In the genomic region with DNA sequence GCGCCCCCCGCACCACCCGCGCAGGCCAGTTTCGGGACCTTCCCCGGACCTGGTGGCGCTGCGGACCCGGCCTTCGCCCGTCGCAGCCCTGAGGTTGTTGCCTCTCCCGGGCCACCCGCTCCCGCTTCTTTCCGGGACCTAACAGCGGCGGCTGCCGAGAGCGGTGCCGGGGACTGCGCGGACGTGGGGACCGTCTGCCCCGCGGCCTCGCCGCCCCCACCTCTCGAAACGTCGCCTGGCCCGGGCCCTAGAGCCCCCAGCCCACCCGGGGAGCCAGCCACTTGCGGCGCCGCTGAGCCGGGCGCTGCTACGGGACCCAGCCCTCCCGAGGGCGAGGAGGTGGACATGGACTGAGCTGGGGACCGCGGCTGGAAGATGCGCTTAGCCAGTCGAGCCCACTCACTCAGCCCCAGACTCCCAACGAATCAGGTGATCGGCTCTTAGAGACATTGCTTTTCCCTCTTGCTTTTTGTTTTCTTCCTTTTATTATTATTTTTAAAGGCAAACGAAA, we compare ENCODE assay signal across 11 mouse cellular contexts. TPM values are rescaled to one million over a fixed set of nuclear protein-coding genes. Genes with fewer than 3 reads are reported as not detected.
DNase-seq lines count a peak whose midpoint lies in the region; ATAC-seq lines count a peak whose summit lies in the region.
"Had no signal": no experiment of that assay in that cellular context is flagged by ENCODE, and none has a peak within 500 bp of the region (broad histone marks: within the 10 kb centered on the region; RNA-seq: fewer than 3 reads in every experiment).

No protein-coding gene starts in this region.

- peak overlapping the region; percentile 60 for H3K4me2 ChIP-seq in kidney, embryonic 15.5 days
- H3K4me2 ChIP-seq in hindbrain, embryonic 13.5 days: peak overlapping the region; percentile 72
- peak overlapping the region; percentile 66 for H3K4me2 ChIP-seq in neural tube, embryonic 12.5 days (replicated peaks)

- no peaks in the 10 kb centered on the region for H3K9me3 ChIP-seq in kidney, embryonic 15.5 days (replicated peaks)
- no peaks in the 10 kb centered on the region for H3K9me3 ChIP-seq in hindbrain, embryonic 13.5 days
- H3K9me3 ChIP-seq in neural tube, embryonic 12.5 days: no peaks in the 10 kb centered on the region

- DNase-seq in kidney, adult 18-20 months: no peak
- peak; percentile 65 for DNase-seq in embryo, embryonic 10.5 days (ENCODE audit: low spot score)
- no peak for DNase-seq in layer of hippocampus, adult 9-11 months
- no peak for DNase-seq in urinary bladder, postnatal 25 days (ENCODE audit: low spot score)
- no peak for DNase-seq in left cerebral cortex, adult 18-20 months (ENCODE audit: low spot score in 2 of 2)

- WGBS in kidney, embryonic 15.5 days: under 1% methylated on average over 44 of the region's 49 CpGs
- under 1% methylated on average over 44 of the region's 49 CpGs for WGBS in hindbrain, embryonic 13.5 days
- WGBS in neural tube, embryonic 12.5 days: under 1% methylated on average over 49 of the region's 49 CpGs

- H3K36me3 ChIP-seq in kidney, embryonic 15.5 days: no peaks in the 10 kb centered on the region
- H3K36me3 ChIP-seq in hindbrain, embryonic 13.5 days: peaks cover 8% of the 10 kb centered on the region; the same call in 1 of the 2 replicates
- H3K36me3 ChIP-seq in neural tube, embryonic 12.5 days: peaks cover 6% of the 10 kb centered on the region; the same call in 1 of the 2 replicates

- no peak for ATAC-seq in kidney, embryonic 15.5 days (replicated peaks; ENCODE audit: low FRiP score)
- ATAC-seq in hindbrain, embryonic 13.5 days (ENCODE audit: low FRiP score): no peak
- no peak for ATAC-seq in neural tube, embryonic 12.5 days (ENCODE audit: low FRiP score, low read depth)
- ATAC-seq: lung, postnatal 0 days had no signal

- H3K27ac ChIP-seq in kidney, embryonic 15.5 days: peak overlapping the region; percentile 89
- peak overlapping the region; percentile 96 for H3K27ac ChIP-seq in hindbrain, embryonic 13.5 days
- peak overlapping the region; percentile 93 for H3K27ac ChIP-seq in neural tube, embryonic 12.5 days

- H3K4me3 ChIP-seq in kidney, embryonic 15.5 days (replicated peaks): peak overlapping the region; percentile 48
- H3K4me3 ChIP-seq in hindbrain, embryonic 13.5 days: peak overlapping the region; percentile 61
- H3K4me3 ChIP-seq in neural tube, embryonic 12.5 days: peak overlapping the region; percentile 68

- H3K9ac ChIP-seq in kidney, embryonic 15.5 days: peak overlapping the region; percentile 57
- peak overlapping the region; percentile 91 for H3K9ac ChIP-seq in hindbrain, embryonic 13.5 days
- H3K9ac ChIP-seq in neural tube, embryonic 12.5 days: peak overlapping the region; percentile 85

- H3K4me1 ChIP-seq in kidney, embryonic 15.5 days: peaks cover 48% of the 10 kb centered on the region
- H3K4me1 ChIP-seq in hindbrain, embryonic 13.5 days (replicated peaks): peaks cover 67% of the 10 kb centered on the region
- H3K4me1 ChIP-seq in neural tube, embryonic 12.5 days: peaks cover 34% of the 10 kb centered on the region

- H3K27me3 ChIP-seq in kidney, embryonic 15.5 days: peaks cover 94% of the 10 kb centered on the region
- peaks cover 79% of the 10 kb centered on the region for H3K27me3 ChIP-seq in hindbrain, embryonic 13.5 days
- H3K27me3 ChIP-seq in neural tube, embryonic 12.5 days (replicated peaks): peaks cover 90% of the 10 kb centered on the region

RNA-seq across cellular contexts. Expression of gene Uncx, which starts 4.2 kb away (rescaled TPM):
- 90.8 and 96.1 TPM in 2 replicates for polyA plus RNA-seq in kidney, embryonic 15.5 days (2015; fragmentation: Nextera tagmentation; extraction: Ambion mirVana)
- polyA plus RNA-seq in hindbrain, embryonic 13.5 days (2015; fragmentation: Nextera tagmentation; extraction: Ambion mirVana): 48.8 and 60.7 TPM in 2 replicates
- polyA plus RNA-seq in neural tube, embryonic 12.5 days (2016; fragmentation: Nextera tagmentation; extraction: Ambion mirVana): 92.9 and 107 TPM in 2 replicates
- under 1 TPM; 0.23 to 0.30 TPM for total RNA-seq in left cerebral cortex, adult 18-20 months (2021)
- total RNA-seq: gastrocnemius, adult 18-20 months had no signal
- polyA plus RNA-seq: lung, postnatal 0 days; testis, adult 2 months had no signal
